Mouse (Mus musculus): ENCODE data around the gene Lypla2.
A peak's percentile ranks its signal among the peaks of the same experiment; 100 is the strongest.

Lypla2 gene

DNA sequence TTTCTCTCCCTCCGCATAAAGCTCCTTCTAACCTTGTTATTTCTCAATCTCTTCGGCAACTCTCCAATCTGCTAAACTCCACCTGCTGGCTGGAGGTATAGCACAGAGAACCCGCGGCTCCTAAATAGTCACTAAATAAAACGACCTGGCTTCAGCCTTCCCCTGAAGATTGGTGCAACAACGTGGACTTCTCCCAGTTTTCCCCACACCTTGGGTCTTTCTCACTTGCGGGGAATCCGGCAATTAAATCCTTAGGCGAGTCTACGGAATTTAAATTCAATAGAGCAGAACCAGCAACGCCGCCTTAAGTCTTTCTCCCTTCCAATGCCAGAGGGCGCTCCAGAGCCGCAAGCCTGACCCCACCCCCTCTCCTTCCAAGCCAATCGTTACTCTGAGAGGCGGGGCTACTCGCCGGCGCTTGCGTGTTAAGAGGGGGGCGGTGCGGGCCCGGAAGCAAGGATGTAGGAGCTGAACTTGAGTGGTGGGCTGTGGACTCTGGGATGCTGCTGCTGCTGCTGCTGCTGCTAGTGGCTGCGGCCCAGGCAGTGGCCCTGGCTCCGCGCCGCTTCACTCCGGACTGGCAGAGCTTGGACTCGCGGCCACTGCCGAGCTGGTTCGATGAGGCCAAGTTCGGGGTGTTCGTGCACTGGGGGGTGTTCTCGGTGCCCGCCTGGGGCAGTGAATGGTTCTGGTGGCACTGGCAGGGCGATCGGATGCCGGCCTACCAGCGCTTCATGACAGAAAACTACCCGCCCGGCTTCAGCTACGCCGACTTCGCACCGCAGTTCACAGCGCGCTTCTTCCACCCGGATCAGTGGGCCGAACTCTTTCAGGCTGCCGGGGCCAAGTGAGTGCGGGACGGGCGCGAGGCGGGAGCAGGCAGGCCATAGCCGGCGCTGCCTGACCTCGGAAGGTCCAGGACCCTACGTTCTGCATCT is 51.9 kb downstream of the Lypla2 start, which contains the start of gene Fuca1:
TSS of gene Fuca1 (plus strand) at position 432 of the 938 bp plus-strand sequence.
- DNase-seq (ENCODE audit: low spot score) = peak; percentile 99

DNA sequence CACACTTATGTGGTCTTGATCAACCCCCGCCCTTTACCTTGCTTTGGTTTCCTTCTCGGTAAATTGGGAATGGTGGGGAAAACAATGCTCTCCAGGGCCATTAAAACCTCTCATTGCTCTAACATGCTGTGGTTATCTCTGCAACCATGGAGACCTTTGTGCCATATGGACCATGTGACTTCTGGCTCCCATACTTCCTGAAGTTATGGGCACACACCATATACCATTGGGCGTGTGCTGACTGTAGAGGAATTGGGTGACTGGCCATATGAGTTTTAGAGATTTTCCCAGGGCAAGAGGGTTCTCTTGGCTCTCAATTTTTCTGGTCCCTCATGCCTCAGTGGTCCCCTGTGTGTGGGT is 53.2 kb downstream of the Lypla2 start:
- DNase-seq (ENCODE audit: low spot score) = no peak

GRCm38 (mm10) chr4:135918635-135919279 is 53.7 kb downstream of the Lypla2 start:
- no peak for DNase-seq (ENCODE audit: low spot score)
